Mouse (Mus musculus): ENCODE results near the gene Npm1.

DNA sequence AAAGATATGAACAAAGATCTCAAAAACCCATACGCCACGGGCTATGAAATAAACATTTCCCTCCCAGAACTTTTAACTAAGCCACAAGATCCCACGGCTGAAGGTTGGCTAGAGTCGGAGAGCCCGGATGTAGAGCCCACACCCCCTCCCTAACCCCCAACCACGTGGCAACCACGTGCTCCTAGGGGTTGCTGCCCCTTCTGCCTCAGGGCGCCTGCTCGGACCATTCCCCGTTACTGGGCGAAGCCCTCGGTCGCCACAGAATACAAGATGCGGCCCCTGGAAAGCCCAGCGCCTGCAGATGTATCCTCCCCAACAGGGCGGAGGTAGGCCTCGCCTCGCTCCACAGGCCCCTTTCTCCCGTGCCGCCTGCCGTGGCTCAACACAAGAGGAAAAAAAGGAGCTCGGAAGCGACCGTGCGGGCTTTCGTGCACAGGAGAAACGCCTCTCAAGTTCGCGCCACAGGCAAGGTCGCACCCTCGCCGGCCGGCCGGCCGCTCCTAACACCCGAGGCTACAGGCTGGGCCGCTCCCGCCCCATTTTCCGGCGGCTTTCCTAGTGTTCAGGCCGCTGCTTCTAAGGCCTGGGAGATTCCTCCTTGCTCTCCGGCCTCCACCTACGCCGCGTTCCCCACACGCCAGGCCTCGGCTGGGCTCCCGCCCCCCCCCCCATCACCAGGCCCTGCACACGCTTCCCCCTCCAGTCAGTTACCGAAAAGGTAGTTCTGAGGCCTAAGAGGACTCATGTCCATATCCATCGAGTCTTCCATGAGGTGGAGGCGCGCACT lies 602 bp downstream of the Npm1 start:
- TF ChIP-seq CTCF (IDR thresholded peaks at IDR 0.05; ENCODE audit: low read depth, low read length) (no peak), GATA1 (IDR thresholded peaks at IDR 0.05; ENCODE audit: borderline replicate concordance, low read length) (no peak)

Measured in G1E (cell line).